Mouse (Mus musculus): ENCODE results near the gene Mrgpra3.

Gene Mrgpra3

DNA sequence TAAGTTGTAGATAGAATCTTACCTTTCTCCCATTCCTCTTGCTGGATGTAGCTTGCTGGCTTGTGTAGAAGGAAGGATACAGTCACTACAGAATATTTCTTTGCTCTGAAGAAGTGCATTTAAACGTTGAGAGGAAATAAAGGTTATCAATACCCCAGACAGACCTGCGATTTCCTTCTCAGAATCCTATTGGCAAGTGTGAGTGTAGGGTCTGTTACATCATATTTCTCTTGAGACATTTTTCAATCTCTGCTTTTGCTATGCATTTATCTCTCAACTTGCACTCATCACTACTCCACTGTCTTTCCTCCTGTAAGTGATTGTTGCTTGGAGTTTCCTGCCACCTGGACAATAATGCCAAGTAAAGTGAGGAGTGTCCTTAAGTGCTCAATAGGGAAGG, at the start of gene Mrgpra3:
TSS of gene Mrgpra3 (minus strand) at position 101 of the 400 bp plus-strand sequence.
- DNase-seq (ENCODE audit: low spot score in 2 of 2), result no peak

All from urinary bladder, postnatal 4 days (tissue).